Comparison of ENCODE assay signal across 8 mouse cellular contexts in the genomic region with DNA sequence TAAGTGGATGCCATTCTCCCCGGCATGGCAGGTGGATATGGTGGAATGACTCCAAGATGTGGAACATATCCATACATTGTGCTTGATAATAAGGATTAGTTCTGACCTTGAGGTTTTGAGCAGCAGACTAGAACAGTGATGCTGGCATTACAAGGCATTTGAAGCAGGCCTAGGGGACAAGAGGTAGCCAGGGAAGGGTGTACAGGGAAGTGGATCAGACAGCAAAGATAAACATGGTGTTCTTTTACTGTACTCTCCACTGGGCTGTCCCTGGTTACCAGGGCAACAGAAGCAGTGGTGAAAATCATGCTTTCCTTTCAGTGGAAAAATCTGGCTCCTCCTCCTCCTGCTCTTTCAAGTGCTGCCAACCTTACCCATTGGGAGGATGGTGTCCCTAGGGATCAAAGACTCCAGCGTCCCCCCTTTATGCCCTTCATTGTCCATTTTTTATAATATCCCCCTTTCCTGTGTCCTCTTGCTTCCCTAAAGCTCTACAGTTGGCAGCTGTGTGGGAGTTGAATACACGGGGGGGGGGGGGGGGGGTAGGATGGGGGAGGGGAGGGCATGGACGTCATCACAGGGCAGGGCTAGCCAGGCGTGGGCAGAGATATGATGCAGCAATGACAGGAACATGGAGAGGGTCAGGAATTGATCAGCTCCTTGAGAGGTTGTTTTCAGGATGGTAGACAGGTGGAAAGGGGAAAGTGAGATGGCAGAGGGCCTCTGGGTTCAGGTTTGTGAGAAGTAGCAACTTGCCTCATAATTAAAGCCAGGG. TPM values are rescaled to one million over a fixed set of nuclear protein-coding genes. Genes with fewer than 3 reads are reported as not detected.
DNase-seq lines count a peak whose midpoint lies in the region; ATAC-seq lines count a peak whose summit lies in the region.

No protein-coding gene starts in this region.

- H3K4me1 ChIP-seq in kidney, embryonic 16.5 days (ENCODE audit: insufficient read depth, low read length) = peaks cover 10% of the 10 kb centered on the region; the same call in 1 of the 2 replicates

- no peak overlapping the region for H3K9ac ChIP-seq in kidney, embryonic 16.5 days (replicated peaks; ENCODE audit: low read length)

- peak; percentile 28 for DNase-seq in kidney, adult 11 months
- peak; percentile 76 for DNase-seq in adrenal gland, adult 8-10 months
- DNase-seq in left cerebral cortex, postnatal 10 days (ENCODE audit: extremely low spot score in 1 of 2, low spot score in 2 of 2) = peak; percentile 57 to 68
- DNase-seq in right cerebral cortex, postnatal 25 days = peak; percentile 45
- DNase-seq in embryo, embryonic 10 days (ENCODE audit: low spot score) = no peak
- DNase-seq in spleen, adult 18-20 months = no peak

- no peak overlapping the region for H3K27ac ChIP-seq in kidney, embryonic 16.5 days (ENCODE audit: low read length)

- no peaks in the 10 kb centered on the region for H3K36me3 ChIP-seq in kidney, embryonic 16.5 days (ENCODE audit: insufficient read depth, low read length)

- H3K9me3 ChIP-seq in kidney, embryonic 16.5 days (ENCODE audit: low read length) = no peaks in the 10 kb centered on the region

- H3K4me3 ChIP-seq in kidney, embryonic 16.5 days (ENCODE audit: low read length) = no peak overlapping the region

- ATAC-seq in kidney, embryonic 16.5 days (ENCODE audit: low FRiP score, low TSS enrichment) = no peak
- peak; percentile 58 for ATAC-seq in frontal cortex, adult (ENCODE audit: low TSS enrichment)

- intact Hi-C loops in left cerebral cortex, postnatal 10 days (cut with DNase I) = loop anchor here (5.0 kb wide), 1 partner anchor 44 kb away; no protein-coding TSS in a partner anchor

- 45% methylated on average over 4 of the region's 5 CpGs for WGBS in kidney, embryonic 16.5 days

- no peaks in the 10 kb centered on the region; the same call in 1 of the 2 replicates for H3K27me3 ChIP-seq in kidney, embryonic 16.5 days (ENCODE audit: insufficient read depth, low read length)

- H3K4me2 ChIP-seq in kidney, embryonic 16.5 days (replicated peaks; ENCODE audit: low read depth, low read length) = no peak overlapping the region

RNA-seq across cellular contexts. Expression of gene Cd34, which starts 39.5 kb away (rescaled TPM):
- 106 and 114 TPM in 2 replicates for polyA plus RNA-seq in kidney, embryonic 16.5 days (2015; fragmentation: Nextera tagmentation; extraction: Ambion mirVana)
- 10 to 100 TPM; 33.4 to 60.6 (median 45.5) TPM for total RNA-seq in adrenal gland, adult 8-10 months (2022)
- total RNA-seq in left cerebral cortex, postnatal 10 days (2021) = 10 to 100 TPM; 29.1 to 29.2 TPM

Comparison
In these comparisons a context has a peak if more than half of its experiments do, and no peak if none do; other contexts are left out.
1. DNase-seq: peak in kidney, adult 11 months (single experiment), adrenal gland, adult 8-10 months (single experiment), left cerebral cortex, postnatal 10 days (2 of 2) and right cerebral cortex, postnatal 25 days (single experiment); none in embryo, embryonic 10 days (single experiment) and spleen, adult 18-20 months (0 of 2).